Mouse (Mus musculus) frontal cortex, adult 2 months (tissue): ENCODE data around the gene Olfr1418. TPM values are rescaled to one million over a fixed set of nuclear protein-coding genes. Genes with fewer than 3 reads are reported as not detected.

Experiments used
- DNase-seq, 2 experiments: peaks; one replicate each; pipeline ENCODE4 v3.0.0; 2022; ENCODE audit warnings: low spot score in 1 of 2; ENCODE audit errors: extremely low spot score in 1 of 2
- polyA plus RNA-seq: library from polyadenylated mRNA; depleted of rRNA; stranded (reverse); fragments of >200 nt; gene quantifications from 2 replicates; pipeline ENCODE4 v1.2.3, GENCODE M21; 2012; rRNA removed

The Olfr1418 gene
- polyA plus RNA-seq, 1 experiment: not detected

DNA sequence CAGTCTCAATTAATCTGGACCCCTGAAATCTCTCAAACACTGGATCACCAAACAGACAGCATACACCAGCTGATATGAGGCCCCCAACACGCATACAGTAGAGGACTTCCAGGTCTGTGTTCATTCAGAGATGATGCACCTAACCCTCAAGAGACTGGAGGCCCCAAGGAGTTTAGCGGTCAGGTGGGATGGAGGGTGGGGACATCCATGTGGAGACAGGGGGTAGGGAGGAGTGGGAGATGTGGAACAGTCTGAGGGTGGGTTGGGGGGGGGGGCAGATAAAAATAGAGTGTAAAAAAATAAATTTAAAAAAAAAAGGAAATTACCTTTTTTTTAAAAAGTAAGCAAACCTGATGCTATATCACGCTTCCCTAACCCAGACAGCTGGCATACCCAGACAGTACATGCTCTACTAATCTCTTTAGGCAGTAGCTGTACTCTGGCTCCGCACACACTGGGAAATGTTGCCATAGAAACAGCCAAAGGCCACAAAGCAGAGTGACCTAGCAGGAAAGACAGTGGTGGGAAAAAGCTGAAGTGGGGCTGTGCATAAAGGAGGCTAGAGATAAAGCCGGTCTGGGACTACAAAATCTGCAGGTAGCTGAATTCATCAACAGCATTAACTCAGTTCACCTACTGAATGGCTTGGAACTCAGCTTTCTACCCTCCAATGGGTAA is 49.0 kb downstream of the Olfr1418 start:
- no peak for DNase-seq

GRCm38 (mm10) chr19:11810856-11811255 is 50.0 kb downstream of the Olfr1418 start:
- DNase-seq: no peak

DNA sequence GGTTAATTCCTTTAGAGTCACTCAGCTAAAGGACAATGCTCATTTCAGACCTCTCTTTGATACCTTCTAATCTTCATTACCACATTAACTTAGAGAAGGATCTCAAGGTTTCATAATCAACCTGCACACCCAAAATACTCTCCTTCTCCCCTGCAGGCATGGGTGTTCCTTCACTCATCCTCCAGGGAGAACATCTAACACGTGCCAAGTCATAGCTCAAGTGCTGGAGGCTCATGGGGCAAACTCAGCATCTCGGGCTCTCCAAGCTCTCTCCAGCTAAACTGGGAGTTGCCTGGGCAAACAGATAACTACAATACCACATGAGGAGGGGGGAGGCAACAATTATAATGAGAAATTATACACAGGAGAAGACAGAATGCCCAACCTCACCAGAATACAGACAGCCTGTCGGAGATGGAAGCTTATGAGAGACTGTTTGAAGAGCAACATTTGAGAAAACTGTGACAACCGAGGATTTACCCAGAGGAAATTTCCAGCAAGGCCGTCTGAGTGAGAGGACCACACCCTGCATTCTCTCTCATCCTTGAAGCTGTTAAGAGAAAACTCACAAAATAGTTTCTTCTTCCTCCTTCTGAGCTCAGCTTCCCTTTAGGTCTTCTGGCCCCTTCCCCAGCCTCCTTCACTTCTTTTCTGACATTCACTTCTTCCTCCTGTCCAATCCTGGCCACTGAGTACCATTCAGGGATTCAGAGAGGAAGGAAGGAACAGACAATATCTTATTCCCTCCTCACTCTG is 50.7 kb downstream of the Olfr1418 start:
- DNase-seq: no peak

DNA sequence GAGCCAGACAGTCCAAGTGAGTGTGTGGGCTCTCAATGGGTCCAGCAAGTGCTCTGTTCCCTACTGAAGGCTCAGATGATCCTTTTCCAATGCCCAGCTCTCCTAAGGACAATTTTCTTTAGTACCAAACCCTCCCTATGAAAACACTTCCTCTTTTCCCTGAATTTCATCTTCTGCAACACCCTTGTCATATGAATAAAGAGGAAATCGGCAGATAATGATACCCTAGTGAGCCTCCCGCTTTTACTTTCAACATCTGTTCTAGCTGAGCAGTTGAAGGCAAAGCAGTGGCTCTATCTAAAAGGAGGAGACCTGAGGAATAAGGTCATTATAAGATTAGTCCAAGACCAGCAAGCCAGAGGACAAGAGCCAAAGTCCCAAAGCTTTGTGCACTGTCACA is 52.4 kb downstream of the Olfr1418 start:
- DNase-seq: no peak

DNA sequence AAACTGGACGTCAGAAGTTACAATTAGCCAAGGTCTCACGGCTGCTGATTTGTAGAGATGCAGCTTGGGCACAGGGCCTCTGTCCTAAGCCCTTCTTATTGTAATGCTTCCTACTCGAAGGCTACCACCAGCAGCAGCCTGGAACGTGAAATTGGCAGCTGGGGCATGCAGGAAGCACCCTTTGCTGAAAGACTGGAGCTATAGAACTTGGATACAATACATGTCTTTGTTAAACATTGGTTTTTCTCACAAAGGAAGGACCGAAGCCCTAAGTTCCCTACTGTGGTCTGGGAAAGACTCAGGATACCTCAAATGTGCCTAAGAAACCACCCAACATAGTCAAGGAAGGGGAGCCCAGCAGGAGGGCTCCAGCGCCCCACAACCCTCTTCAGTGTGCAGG is 53.0 kb downstream of the Olfr1418 start:
- no peak for DNase-seq

DNA sequence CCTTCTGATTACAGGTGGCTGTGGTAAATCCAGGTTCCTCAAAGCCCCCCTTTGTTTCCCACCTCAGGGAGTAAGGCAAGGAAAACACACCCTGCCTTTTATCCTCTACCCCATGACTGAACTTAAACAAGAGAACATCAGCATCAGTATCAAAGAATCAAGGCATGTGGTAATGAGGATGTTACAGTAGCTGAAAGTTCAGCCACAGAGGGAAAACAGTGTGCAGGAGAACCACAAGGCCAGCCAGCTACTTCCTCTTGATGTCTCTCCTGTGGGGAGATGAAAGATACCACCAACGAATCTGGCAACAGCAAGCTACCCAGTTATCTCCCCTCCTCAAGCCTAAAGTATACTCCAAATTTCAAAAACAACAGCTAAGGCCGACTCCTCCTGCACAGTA is 53.6 kb downstream of the Olfr1418 start:
- DNase-seq: no peak

- DNase-seq: no peak
Observed at GRCm38 (mm10) chr19:11804423-11804822, 56.4 kb downstream of the Olfr1418 start.

Other genes with a start within 250 kb of the Olfr1418 start
- not detected in 2 replicates for gene Ms4a2, start 237.3 kb downstream of the Olfr1418 start, polyA plus RNA-seq
- gene Ms4a3, start 220.2 kb downstream of the Olfr1418 start, polyA plus RNA-seq: not detected in 2 replicates
- gene Oosp2, start 200.5 kb downstream of the Olfr1418 start, polyA plus RNA-seq: not detected in 2 replicates
- gene Oosp1, start 169.9 kb downstream of the Olfr1418 start, polyA plus RNA-seq: not detected in 2 replicates
- not detected in 2 replicates for gene Oosp3, start 164.0 kb downstream of the Olfr1418 start, polyA plus RNA-seq
- not detected in 2 replicates for gene Gif, start 113.5 kb downstream of the Olfr1418 start, polyA plus RNA-seq
- 36.4 and 41.1 TPM in 2 replicates for gene Mrpl16, start 90.7 kb downstream of the Olfr1418 start, polyA plus RNA-seq
- 39.5 and 44.2 TPM in 2 replicates for gene Stx3, start 41.7 kb downstream of the Olfr1418 start, polyA plus RNA-seq
- gene Olfr1417, start 21.8 kb downstream of the Olfr1418 start, polyA plus RNA-seq: 0.18 TPM in 1 of 2 replicates, not detected in the other
- gene Olfr1419, start 14.0 kb upstream of the Olfr1418 start, polyA plus RNA-seq: 0.18 and 0.19 TPM in 2 replicates
- gene Olfr1420, start 25.5 kb upstream of the Olfr1418 start, polyA plus RNA-seq: 0.15 TPM in 1 of 2 replicates, not detected in the other
- gene Patl1, start 51.3 kb upstream of the Olfr1418 start, polyA plus RNA-seq: 21.0 and 21.2 TPM in 2 replicates
- gene Osbp, start 104.9 kb upstream of the Olfr1418 start, polyA plus RNA-seq: 34.9 and 36.3 TPM in 2 replicates
- gene Olfr1423, start 180.3 kb upstream of the Olfr1418 start, polyA plus RNA-seq: not detected in 2 replicates
- gene Olfr1424, start 201.6 kb upstream of the Olfr1418 start, polyA plus RNA-seq: not detected in 2 replicates
- gene Olfr1425, start 216.7 kb upstream of the Olfr1418 start, polyA plus RNA-seq: not detected in 2 replicates
- 0.06 TPM in 1 of 2 replicates, not detected in the other for gene Olfr1426, start 230.9 kb upstream of the Olfr1418 start, polyA plus RNA-seq
- 0.13 TPM in 1 of 2 replicates, not detected in the other for gene Olfr1427, start 242.3 kb upstream of the Olfr1418 start, polyA plus RNA-seq